Mouse (Mus musculus) spleen, adult 12 weeks (tissue): ENCODE data around the gene Vmn1r66.
"Not testable (repeated sequence)": the region's sequence is repeated elsewhere in the genome, so short reads cannot be mapped to it uniquely, and the experiment has no call there.

Source experiments
- DNase-seq: peaks from one replicate; pipeline ENCODE4 v3.0.0; 2022; ENCODE audit warnings: low spot score

Vmn1r66 gene

GRCm38 (mm10) chr7:10277906-10278305 is at the start of gene Vmn1r66:
Vmn1r66 (minus strand) TSS chr7:10278006.
- DNase-seq, result no peak

GRCm38 (mm10) chr7:10325462-10325861 is 47.7 kb upstream of the Vmn1r66 start:
- not testable (repeated sequence) for DNase-seq

DNA sequence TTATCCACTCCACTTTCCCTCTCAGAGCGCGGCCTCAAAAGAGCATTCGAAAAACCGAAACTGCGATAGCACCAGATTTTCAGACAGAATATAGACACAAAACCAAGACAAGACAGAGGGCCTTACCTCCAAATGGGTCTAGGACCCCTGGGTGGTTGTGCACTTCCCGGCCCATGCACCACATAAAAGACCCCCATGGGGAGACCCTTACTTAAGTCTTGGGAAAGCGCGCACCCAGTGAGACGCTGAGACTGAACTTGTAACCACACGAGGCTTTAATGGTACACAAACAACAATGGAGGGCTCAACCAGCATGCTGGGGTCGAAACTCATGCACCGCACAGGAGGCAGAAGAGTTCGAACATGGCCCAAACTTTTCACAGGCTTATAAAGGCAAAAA is 25.7 kb downstream of the Vmn1r66 start:
- no peak for DNase-seq

GRCm38 (mm10) chr7:10249146-10249545 is 28.7 kb downstream of the Vmn1r66 start:
- DNase-seq, result no peak
